In genomic region chr7:136844282-136844681, GRCm38 (mm10) we compare ENCODE assay signal across 31 mouse cellular contexts. TPM values are rescaled to one million over a fixed set of nuclear protein-coding genes. Genes with fewer than 3 reads are reported as not detected.
DNase-seq lines count a peak whose midpoint lies in the region; ATAC-seq and TF ChIP-seq lines count a peak whose summit lies in the region.
"Had no signal": no experiment of that assay in that cellular context is flagged by ENCODE, and none has a peak within 500 bp of the region (broad histone marks: within the 10 kb centered on the region; RNA-seq: fewer than 3 reads in every experiment).

No protein-coding gene starts in this region.

- TF ChIP-seq EP300 in CH12.LX (IDR thresholded peaks at IDR 0.05; ENCODE audit: low read length), result no peak

- H3K9ac ChIP-seq in forebrain, embryonic 14.5 days (ENCODE audit: low read length), result no peak overlapping the region
- H3K9ac ChIP-seq in forebrain, embryonic 13.5 days, result no peak overlapping the region
- H3K9ac ChIP-seq in heart, embryonic 15.5 days, result no peak overlapping the region
- no peak overlapping the region for H3K9ac ChIP-seq in hindbrain, embryonic 15.5 days
- H3K9ac ChIP-seq in hindbrain, embryonic 16.5 days (ENCODE audit: low read depth, low read length), result no peak overlapping the region; the same call in 1 of the 2 replicates
- no peak overlapping the region for H3K9ac ChIP-seq in CH12.LX (ENCODE audit: insufficient read depth, low read depth)
- H3K9ac ChIP-seq: embryonic facial prominence, embryonic 13.5 days; limb, embryonic 13.5 days; lung, embryonic 15.5 days; stomach, embryonic 15.5 days had no signal

- TF ChIP-seq CTCF in CH12.LX (conservative IDR thresholded peaks at IDR 0.05 in 1 of 2, IDR thresholded peaks at IDR 0.05 in 1 of 2; ENCODE audit: low read depth in 2 of 2, low read length in 2 of 2), result no peak

- H3K4me1 ChIP-seq in forebrain, embryonic 14.5 days (ENCODE audit: control insufficient read depth, insufficient read depth, low read length), result peaks cover 28% of the 10 kb centered on the region
- peaks cover 41% of the 10 kb centered on the region for H3K4me1 ChIP-seq in forebrain, embryonic 13.5 days
- peaks cover 14% of the 10 kb centered on the region for H3K4me1 ChIP-seq in heart, embryonic 15.5 days (replicated peaks)
- H3K4me1 ChIP-seq in hindbrain, embryonic 15.5 days (replicated peaks), result peaks cover 21% of the 10 kb centered on the region
- peaks cover 3% of the 10 kb centered on the region for H3K4me1 ChIP-seq in hindbrain, embryonic 16.5 days (ENCODE audit: control insufficient read depth, insufficient read depth, low read depth, low read length)
- peaks cover 0 to 14% of the 10 kb centered on the region in 2 experiments; a peak in 2 of 4 replicates for H3K4me1 ChIP-seq in CH12.LX (ENCODE audit: control insufficient read depth in 1 of 2, insufficient read depth in 2 of 2)

- H3K36me3 ChIP-seq in forebrain, embryonic 14.5 days (ENCODE audit: control insufficient read depth, insufficient read depth, low read length), result no peaks in the 10 kb centered on the region
- no peaks in the 10 kb centered on the region for H3K36me3 ChIP-seq in forebrain, embryonic 13.5 days (ENCODE audit: poor library complexity, severe bottlenecking)
- no peaks in the 10 kb centered on the region for H3K36me3 ChIP-seq in heart, embryonic 15.5 days
- no peaks in the 10 kb centered on the region for H3K36me3 ChIP-seq in hindbrain, embryonic 15.5 days
- no peaks in the 10 kb centered on the region for H3K36me3 ChIP-seq in hindbrain, embryonic 16.5 days (ENCODE audit: control insufficient read depth, insufficient read depth, low read length)
- no peaks in the 10 kb centered on the region for H3K36me3 ChIP-seq in CH12.LX (replicated peaks in 1 of 2; ENCODE audit: control insufficient read depth in 1 of 2, insufficient read depth in 1 of 2, low read length in 1 of 2)
- H3K36me3 ChIP-seq: embryonic facial prominence, embryonic 13.5 days; limb, embryonic 13.5 days; lung, embryonic 15.5 days; midbrain, embryonic 10.5 days; stomach, embryonic 15.5 days had no signal

- TF ChIP-seq POLR2A in CH12.LX (IDR thresholded peaks at IDR 0.05; ENCODE audit: low read depth, low read length), result no peak

- no peaks in the 10 kb centered on the region for H3K9me3 ChIP-seq in forebrain, embryonic 14.5 days (replicated peaks; ENCODE audit: control insufficient read depth, low read length)
- no peaks in the 10 kb centered on the region for H3K9me3 ChIP-seq in forebrain, embryonic 13.5 days (replicated peaks)
- no peaks in the 10 kb centered on the region for H3K9me3 ChIP-seq in heart, embryonic 15.5 days (replicated peaks)
- H3K9me3 ChIP-seq in hindbrain, embryonic 15.5 days, result no peaks in the 10 kb centered on the region
- H3K9me3 ChIP-seq in hindbrain, embryonic 16.5 days (ENCODE audit: control insufficient read depth, low read length), result no peaks in the 10 kb centered on the region
- H3K9me3 ChIP-seq in CH12.LX (replicated peaks; ENCODE audit: low read length), result no peaks in the 10 kb centered on the region
- H3K9me3 ChIP-seq: embryonic facial prominence, embryonic 13.5 days; limb, embryonic 13.5 days; lung, embryonic 15.5 days; midbrain, embryonic 10.5 days; stomach, embryonic 15.5 days had no signal

- no peak overlapping the region for H3K4me3 ChIP-seq in forebrain, embryonic 14.5 days (ENCODE audit: low read depth, low read length)
- no peak overlapping the region for H3K4me3 ChIP-seq in forebrain, embryonic 13.5 days
- no peak overlapping the region for H3K4me3 ChIP-seq in heart, embryonic 15.5 days
- H3K4me3 ChIP-seq in hindbrain, embryonic 15.5 days, result no peak overlapping the region
- H3K4me3 ChIP-seq in hindbrain, embryonic 16.5 days (ENCODE audit: low read length), result no peak overlapping the region
- H3K4me3 ChIP-seq in CH12.LX (replicated peaks in 1 of 3; ENCODE audit: low read depth in 2 of 3, low read length in 2 of 3, poor library complexity in 1 of 3), result no peak overlapping the region
- H3K4me3 ChIP-seq: embryonic facial prominence, embryonic 13.5 days; gastrocnemius, adult 2 months; limb, embryonic 13.5 days; lung, embryonic 15.5 days; midbrain, embryonic 10.5 days; stomach, embryonic 15.5 days had no signal

- H3K27me3 ChIP-seq in forebrain, embryonic 14.5 days (replicated peaks; ENCODE audit: control insufficient read depth, insufficient read depth, low read length), result 0 out of 2 replicates have a peak, but pooled peaks cover 5% of the 10 kb centered on the region
- H3K27me3 ChIP-seq in forebrain, embryonic 13.5 days, result peaks cover 48% of the 10 kb centered on the region
- H3K27me3 ChIP-seq in heart, embryonic 15.5 days, result no peaks in the 10 kb centered on the region; the same call in 1 of the 2 replicates
- H3K27me3 ChIP-seq in hindbrain, embryonic 15.5 days, result no peaks in the 10 kb centered on the region
- H3K27me3 ChIP-seq in hindbrain, embryonic 16.5 days (replicated peaks; ENCODE audit: control insufficient read depth, insufficient read depth, low read length), result no peaks in the 10 kb centered on the region
- no peaks in the 10 kb centered on the region for H3K27me3 ChIP-seq in CH12.LX (replicated peaks)
- H3K27me3 ChIP-seq: lung, embryonic 15.5 days; stomach, embryonic 15.5 days had no signal

- H3K27ac ChIP-seq in forebrain, embryonic 14.5 days (ENCODE audit: low read depth, low read length), result no peak overlapping the region
- no peak overlapping the region for H3K27ac ChIP-seq in forebrain, embryonic 13.5 days
- H3K27ac ChIP-seq in heart, embryonic 15.5 days, result 0 out of 2 replicates have a peak overlapping the region, but pooled peaks have one; percentile 20
- 0 out of 2 replicates have a peak overlapping the region, but pooled peaks have one; percentile 4 for H3K27ac ChIP-seq in hindbrain, embryonic 15.5 days (replicated peaks)
- no peak overlapping the region for H3K27ac ChIP-seq in hindbrain, embryonic 16.5 days (ENCODE audit: low read depth, low read length)
- H3K27ac ChIP-seq in CH12.LX (ENCODE audit: insufficient read depth, low read depth), result no peak overlapping the region
- H3K27ac ChIP-seq: embryonic facial prominence, embryonic 13.5 days; kidney, postnatal 0 days; limb, embryonic 13.5 days; lung, embryonic 15.5 days; midbrain, embryonic 10.5 days; stomach, embryonic 15.5 days had no signal

- in situ Hi-C loops in CH12.LX (cut with MboI; ENCODE audit: low pct_ligation_motif_present, low pct_unique_long_range_greater_than_20kb, low sequenced_read_pairs), result no loop called here

- no peaks in the 10 kb centered on the region for H3K79me2 ChIP-seq in CH12.LX (replicated peaks; ENCODE audit: control insufficient read depth, extremely low read depth, insufficient read depth, poor library complexity, severe bottlenecking)

- 0 out of 2 replicates have a peak, but pooled peaks have one; percentile 10 for ATAC-seq in forebrain, embryonic 14.5 days
- ATAC-seq in forebrain, embryonic 13.5 days, result no peak
- no peak for ATAC-seq in heart, embryonic 15.5 days (replicated peaks; ENCODE audit: insufficient number of reproducible peaks, insufficient read depth, low FRiP score, low read depth)
- ATAC-seq in hindbrain, embryonic 15.5 days (ENCODE audit: low FRiP score, low read depth), result no peak
- no peak for ATAC-seq in hindbrain, embryonic 16.5 days
- ATAC-seq: inflammation-experienced regulatory T-cells, adult 6 months; Patski had no signal

- TF ChIP-seq RAD21 in CH12.LX (IDR thresholded peaks at IDR 0.05; ENCODE audit: low read depth, low read length), result no peak

- 8% methylated on average over 5 of the region's 5 CpGs for WGBS in forebrain, embryonic 14.5 days
- 11% methylated on average over 5 of the region's 5 CpGs for WGBS in forebrain, embryonic 13.5 days
- WGBS in heart, embryonic 15.5 days, result 22% methylated on average over 5 of the region's 5 CpGs
- WGBS in hindbrain, embryonic 15.5 days, result 35% methylated on average over 5 of the region's 5 CpGs
- 25% methylated on average over 5 of the region's 5 CpGs for WGBS in hindbrain, embryonic 16.5 days

- DNase-seq in forebrain, embryonic 14.5 days (ENCODE audit: low spot score), result no peak
- no peak for DNase-seq in heart, postnatal 36 days
- no peak for DNase-seq in CH12.LX (ENCODE audit: extremely low read depth)
- DNase-seq in kidney, adult 9 months, result no peak
- DNase-seq: adrenal gland, postnatal 10 days; cerebellum, adult 11 months; cerebellum, adult 9-10 months; cerebellum, postnatal 36 days; gastrocnemius, adult 2 months; gastrocnemius, postnatal 36 days; heart, adult 18-20 months; heart, postnatal 10 days; kidney, adult 2 months; kidney, postnatal 4 days; right cerebral cortex, postnatal 25 days; thymus, postnatal 14 days had no signal

- dilution Hi-C loops in CH12.LX (cut with MboI; ENCODE audit: extremely low pct_ligation_motif_present, extremely low pct_unique_long_range_greater_than_20kb, low sequenced_read_pairs), result no loop called here

- intact Hi-C loops in heart, postnatal 36 days (cut with DNase I), result loop anchor here (5.0 kb wide), 1 partner anchor 157 kb away; no protein-coding TSS in a partner anchor

- H3K4me2 ChIP-seq in forebrain, embryonic 14.5 days (ENCODE audit: low read length), result no peak overlapping the region
- no peak overlapping the region for H3K4me2 ChIP-seq in forebrain, embryonic 13.5 days
- no peak overlapping the region for H3K4me2 ChIP-seq in heart, embryonic 15.5 days
- no peak overlapping the region for H3K4me2 ChIP-seq in hindbrain, embryonic 15.5 days
- H3K4me2 ChIP-seq in hindbrain, embryonic 16.5 days (ENCODE audit: low read length), result no peak overlapping the region
- no peak overlapping the region for H3K4me2 ChIP-seq in CH12.LX (ENCODE audit: insufficient read depth, low read depth, poor library complexity, severe bottlenecking)
- H3K4me2 ChIP-seq: embryonic facial prominence, embryonic 13.5 days; limb, embryonic 13.5 days; liver, embryonic 11.5 days; lung, embryonic 15.5 days; stomach, embryonic 15.5 days had no signal

TF ChIP-seq in CH12.LX, 34 proteins besides CTCF, POLR2A, EP300 and RAD21:
- no peak for TF ChIP-seq USF2 (conservative IDR thresholded peaks at IDR 0.05; ENCODE audit: low read depth, low read length)
- peak; percentile 71 for TF ChIP-seq TBP (conservative IDR thresholded peaks at IDR 0.05; ENCODE audit: low read depth, low read length)

RNA-seq across cellular contexts. Expression of gene Mgmt, which starts 50.1 kb away (rescaled TPM):
- 1.5 and 1.6 TPM in 2 replicates for polyA plus RNA-seq in forebrain, embryonic 14.5 days (2014; fragmentation: Nextera tagmentation; extraction: Ambion mirVana)
- 1.6 and 1.9 TPM in 2 replicates for polyA plus RNA-seq in forebrain, embryonic 13.5 days (2015; fragmentation: Nextera tagmentation; extraction: Ambion mirVana)
- 6.3 and 7.3 TPM in 2 replicates for polyA plus RNA-seq in heart, embryonic 15.5 days (2015; fragmentation: Nextera tagmentation; extraction: Ambion mirVana)
- total RNA-seq in heart, postnatal 36 days (2021), result 1 to 10 TPM; 3.4 to 3.7 TPM
- 1.5 and 1.8 TPM in 2 replicates for polyA plus RNA-seq in hindbrain, embryonic 15.5 days (2015; fragmentation: Nextera tagmentation; extraction: Ambion mirVana)
- polyA plus RNA-seq in hindbrain, embryonic 16.5 days (2015; fragmentation: Nextera tagmentation; extraction: Ambion mirVana), result 1.5 and 1.8 TPM in 2 replicates
- total RNA-seq in CH12.LX (2012; rRNA removed) (5.7 and 8.5 TPM in 2 replicates), CH12.LX (2014; rRNA removed) (5.2 and 6.0 TPM in 2 replicates)
- polyA plus RNA-seq in CH12.LX (2012; ENCODE audit: insufficient read length, low read depth), result 10.8 and 11.8 TPM in 2 replicates
- total RNA-seq: MEL; monocyte, adult 5-6 weeks had no signal
- polyA plus RNA-seq: Patski had no signal

Comparison
In these comparisons a context has a peak if more than half of its experiments do, and no peak if none do; other contexts are left out.
1. H3K27ac ChIP-seq: peak in heart, embryonic 15.5 days (single experiment) and hindbrain, embryonic 15.5 days (single experiment); none in forebrain, embryonic 14.5 days (single experiment), forebrain, embryonic 13.5 days (single experiment), hindbrain, embryonic 16.5 days (single experiment) and CH12.LX (single experiment).